Mouse (Mus musculus) kidney, postnatal 14 days (tissue): Measurements from ENCODE around the gene Rcor1.
A peak's percentile ranks its signal among the peaks of the same experiment; 100 is the strongest.

Experiments
- DNase-seq: peaks from one replicate; pipeline ENCODE4 v3.0.0; 2022; ENCODE audit warnings: mixed read lengths

Gene Rcor1

GRCm38 (mm10) chr12:111134791-111135733, 95.9 kb downstream of the Rcor1 start:
- DNase-seq = peak; percentile 19

GRCm38 (mm10) chr12:111135953-111136352, 96.8 kb downstream of the Rcor1 start:
- DNase-seq = no peak

- DNase-seq = no peak
Measured at GRCm38 (mm10) chr12:111137079-111137478, 97.9 kb downstream of the Rcor1 start.

- DNase-seq = peak; percentile 39
Measured at GRCm38 (mm10) chr12:111143005-111143508, 103.9 kb downstream of the Rcor1 start.

- peak; percentile 28 for DNase-seq
Measured at GRCm38 (mm10) chr12:111143509-111144063, 104.4 kb downstream of the Rcor1 start.

- DNase-seq = no peak
Measured at GRCm38 (mm10) chr12:111144598-111144997, 105.4 kb downstream of the Rcor1 start.

- peak; percentile 25 for DNase-seq
Measured at GRCm38 (mm10) chr12:111145269-111145668, 106.1 kb downstream of the Rcor1 start.

- no peak for DNase-seq
Measured at GRCm38 (mm10) chr12:111149495-111150235, 110.5 kb downstream of the Rcor1 start.

GRCm38 (mm10) chr12:111150236-111150596, 111.1 kb downstream of the Rcor1 start:
- DNase-seq = peak; percentile 36

- no peak for DNase-seq
Measured at GRCm38 (mm10) chr12:111151422-111152156, 112.4 kb downstream of the Rcor1 start.

- DNase-seq = no peak
Measured at GRCm38 (mm10) chr12:111152579-111152978, 113.4 kb downstream of the Rcor1 start.

- DNase-seq = no peak
Measured at GRCm38 (mm10) chr12:111152981-111153710, 114.0 kb downstream of the Rcor1 start.

- DNase-seq = no peak
Measured at GRCm38 (mm10) chr12:111153946-111154345, 114.8 kb downstream of the Rcor1 start.

- no peak for DNase-seq
Measured at GRCm38 (mm10) chr12:111154641-111155040, 115.5 kb downstream of the Rcor1 start.

GRCm38 (mm10) chr12:111155756-111156155, 116.6 kb downstream of the Rcor1 start:
- DNase-seq = no peak

GRCm38 (mm10) chr12:111159659-111160428, 120.7 kb downstream of the Rcor1 start:
- DNase-seq = no peak

- no peak for DNase-seq
Measured at GRCm38 (mm10) chr12:111160871-111161270, 121.7 kb downstream of the Rcor1 start.

- peak; percentile 36 for DNase-seq
Measured at GRCm38 (mm10) chr12:111161943-111162311, 122.8 kb downstream of the Rcor1 start.

GRCm38 (mm10) chr12:111162312-111163061, 123.3 kb downstream of the Rcor1 start:
- peak; percentile 47 for DNase-seq

- DNase-seq = peak; percentile 95
Measured at GRCm38 (mm10) chr12:111164310-111164751, 125.2 kb downstream of the Rcor1 start.
